Mouse (Mus musculus): Measurements from ENCODE around the gene Slc6a17.

Slc6a17 gene

GRCm38 (mm10) chr3:107520931-107521330 lies 3.1 kb upstream of the Slc6a17 start:
- no peak for DNase-seq

GRCm38 (mm10) chr3:107516776-107517630 lies 815 bp downstream of the Slc6a17 start:
- DNase-seq = no peak

GRCm38 (mm10) chr3:107515989-107516388 lies 1.8 kb downstream of the Slc6a17 start:
- DNase-seq = no peak

- no peak for DNase-seq
Measured at GRCm38 (mm10) chr3:107511416-107511815, 6.4 kb downstream of the Slc6a17 start.

GRCm38 (mm10) chr3:107508696-107509095 lies 9.1 kb downstream of the Slc6a17 start:
- DNase-seq = no peak

- DNase-seq = no peak
Measured at GRCm38 (mm10) chr3:107507966-107508365, 9.9 kb downstream of the Slc6a17 start.

GRCm38 (mm10) chr3:107506531-107506930 lies 11.3 kb downstream of the Slc6a17 start:
- DNase-seq = no peak

- no peak for DNase-seq
Measured at GRCm38 (mm10) chr3:107505464-107506367, 12.1 kb downstream of the Slc6a17 start.

GRCm38 (mm10) chr3:107504542-107504941 lies 13.3 kb downstream of the Slc6a17 start:
- DNase-seq = no peak

GRCm38 (mm10) chr3:107503716-107504115 lies 14.1 kb downstream of the Slc6a17 start:
- DNase-seq = no peak

- DNase-seq = no peak
Measured at GRCm38 (mm10) chr3:107501702-107502151, 16.1 kb downstream of the Slc6a17 start.

GRCm38 (mm10) chr3:107500301-107500700 lies 17.5 kb downstream of the Slc6a17 start:
- no peak for DNase-seq

- DNase-seq = no peak
Measured at GRCm38 (mm10) chr3:107496086-107496850, 21.6 kb downstream of the Slc6a17 start.

- DNase-seq = no peak
Measured at GRCm38 (mm10) chr3:107495524-107495923, 22.3 kb downstream of the Slc6a17 start.

GRCm38 (mm10) chr3:107491459-107491858 lies 26.4 kb downstream of the Slc6a17 start:
- DNase-seq = no peak

- DNase-seq = no peak
Measured at GRCm38 (mm10) chr3:107488637-107489036, 29.2 kb downstream of the Slc6a17 start.

- DNase-seq = no peak
Measured at GRCm38 (mm10) chr3:107483290-107483689, 34.5 kb downstream of the Slc6a17 start.

GRCm38 (mm10) chr3:107480660-107481059 lies 37.2 kb downstream of the Slc6a17 start:
- DNase-seq = no peak

- peak in 1 of 2 experiments; percentile 7 for DNase-seq
Measured at GRCm38 (mm10) chr3:107472198-107472597, 45.6 kb downstream of the Slc6a17 start.

GRCm38 (mm10) chr3:107469059-107469458 lies 48.8 kb downstream of the Slc6a17 start:
- DNase-seq = no peak

GRCm38 (mm10) chr3:107468106-107468505 lies 49.7 kb downstream of the Slc6a17 start:
- DNase-seq = no peak

- peak; percentile 57 to 69 for DNase-seq
Measured at GRCm38 (mm10) chr3:107466577-107466976, 51.2 kb downstream of the Slc6a17 start.

GRCm38 (mm10) chr3:107462160-107462559 lies 55.7 kb downstream of the Slc6a17 start:
- DNase-seq = peak; percentile 45 to 55

All from thymus, postnatal 36 days (tissue).